Mouse (Mus musculus) leukemia stem cell, adult 10-12 weeks (primary cell): ENCODE results near the gene Tnfrsf19. TPM values are rescaled to one million over a fixed set of nuclear protein-coding genes. Genes with fewer than 3 reads are reported as not detected.

ENCODE experiments used
- polyA plus RNA-seq: library from polyadenylated mRNA; stranded (reverse); fragments of >175 nt; gene quantifications from 2 replicates; pipeline ENCODE4 v1.2.3, GENCODE M21; 2012; ENCODE audit warnings: low replicate concordance

Gene Tnfrsf19
- 0.11 TPM in 1 of 2 replicates, not detected in the other for polyA plus RNA-seq

GRCm38 (mm10) chr14:61046091-61046681, at the start of gene Tnfrsf19:
Gene Tnfrsf19, minus strand, starts transcription at chr14:61046490.

Other genes starting within 250 kb of the Tnfrsf19 start
- 0.89 and 1.4 TPM in 2 replicates for gene Sacs, start 92.0 kb upstream of the Tnfrsf19 start, polyA plus RNA-seq
- gene Sgcg, start 212.0 kb upstream of the Tnfrsf19 start, polyA plus RNA-seq, result not detected in 2 replicates